Mouse (Mus musculus) heart, postnatal 0 days (tissue): ENCODE measurements around the gene Rasal1.

ENCODE experiments used
- CTCF ChIP-seq: IDR thresholded peaks from 2 replicates; pipeline ENCODE4 v1.5.1; 2016; ENCODE audit warnings: antibody characterized with exemption, control low read depth, low read depth
- EP300 ChIP-seq: IDR thresholded peaks from 2 replicates; pipeline ENCODE4 v1.6.1; 2016; ENCODE audit warnings: antibody characterized with exemption, low read depth

DNA sequence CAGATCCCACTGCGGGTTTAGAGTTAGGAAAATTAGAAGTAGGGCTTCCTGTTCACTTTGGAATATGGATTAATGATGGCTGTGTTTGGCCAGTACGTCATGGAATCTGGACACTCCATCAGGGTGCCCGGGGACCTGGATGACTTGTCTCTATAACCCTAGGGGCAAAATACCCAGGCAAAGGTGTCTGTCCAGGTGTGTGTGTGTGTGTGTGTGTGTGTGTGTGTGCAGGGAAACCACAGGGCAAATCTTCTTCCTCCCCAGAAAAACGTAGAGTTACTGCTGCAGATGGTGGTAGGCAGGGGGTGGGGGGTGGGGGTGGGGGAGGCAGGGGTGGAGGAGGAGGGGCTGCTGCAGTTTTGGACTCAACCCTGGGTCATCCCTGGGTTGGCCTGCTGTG, 1.3 kb upstream of the Rasal1 start:
- TF ChIP-seq CTCF, result no peak
- no peak for TF ChIP-seq EP300
